Mouse (Mus musculus): ENCODE data around the gene Dohh. TPM values are rescaled to one million over a fixed set of nuclear protein-coding genes. Genes with fewer than 3 reads are reported as not detected.

Dohh gene
- polyA plus RNA-seq, 1 experiment, result 34.1 TPM

- H3K4me3 ChIP-seq (replicated peaks), result no peak overlapping the region
Observed at GRCm38 (mm10) chr10:81411471-81412400, 27.5 kb downstream of the Dohh start.

GRCm38 (mm10) chr10:81412586-81413309, 28.5 kb downstream of the Dohh start:
- Histone ChIP-seq H3K9me3 (ENCODE audit: control insufficient read depth, low read length) (no peaks in the 10 kb centered on the region; the same call in 1 of the 2 replicates), H3K4me1 (ENCODE audit: control insufficient read depth) (peaks cover 39% of the 10 kb centered on the region), H3K4me3 (replicated peaks) (no peak overlapping the region), H3K27me3 (ENCODE audit: control insufficient read depth) (peaks cover 29% of the 10 kb centered on the region), H3K36me3 (ENCODE audit: control insufficient read depth) (no peaks in the 10 kb centered on the region; the same call in 1 of the 2 replicates)
- TF ChIP-seq GATA1 (IDR thresholded peaks at IDR 0.05; ENCODE audit: low read length), result no peak
- TF ChIP-seq TAL1 (IDR thresholded peaks at IDR 0.05; ENCODE audit: low read length), result no peak

More at GRCm38 (mm10) chr10:81411471-81412400, 27.5 kb downstream of the Dohh start:
- Histone ChIP-seq H3K9me3 (ENCODE audit: control insufficient read depth, low read length) (no peaks in the 10 kb centered on the region; the same call in 1 of the 2 replicates), H3K27me3 (ENCODE audit: control insufficient read depth) (peaks cover 30% of the 10 kb centered on the region), H3K36me3 (ENCODE audit: control insufficient read depth) (no peaks in the 10 kb centered on the region; the same call in 1 of the 2 replicates), H3K4me1 (ENCODE audit: control insufficient read depth) (peaks cover 42% of the 10 kb centered on the region)
- TF ChIP-seq GATA1 (IDR thresholded peaks at IDR 0.05; ENCODE audit: low read length) (no peak), TAL1 (IDR thresholded peaks at IDR 0.05; ENCODE audit: low read length) (no peak)

DNA sequence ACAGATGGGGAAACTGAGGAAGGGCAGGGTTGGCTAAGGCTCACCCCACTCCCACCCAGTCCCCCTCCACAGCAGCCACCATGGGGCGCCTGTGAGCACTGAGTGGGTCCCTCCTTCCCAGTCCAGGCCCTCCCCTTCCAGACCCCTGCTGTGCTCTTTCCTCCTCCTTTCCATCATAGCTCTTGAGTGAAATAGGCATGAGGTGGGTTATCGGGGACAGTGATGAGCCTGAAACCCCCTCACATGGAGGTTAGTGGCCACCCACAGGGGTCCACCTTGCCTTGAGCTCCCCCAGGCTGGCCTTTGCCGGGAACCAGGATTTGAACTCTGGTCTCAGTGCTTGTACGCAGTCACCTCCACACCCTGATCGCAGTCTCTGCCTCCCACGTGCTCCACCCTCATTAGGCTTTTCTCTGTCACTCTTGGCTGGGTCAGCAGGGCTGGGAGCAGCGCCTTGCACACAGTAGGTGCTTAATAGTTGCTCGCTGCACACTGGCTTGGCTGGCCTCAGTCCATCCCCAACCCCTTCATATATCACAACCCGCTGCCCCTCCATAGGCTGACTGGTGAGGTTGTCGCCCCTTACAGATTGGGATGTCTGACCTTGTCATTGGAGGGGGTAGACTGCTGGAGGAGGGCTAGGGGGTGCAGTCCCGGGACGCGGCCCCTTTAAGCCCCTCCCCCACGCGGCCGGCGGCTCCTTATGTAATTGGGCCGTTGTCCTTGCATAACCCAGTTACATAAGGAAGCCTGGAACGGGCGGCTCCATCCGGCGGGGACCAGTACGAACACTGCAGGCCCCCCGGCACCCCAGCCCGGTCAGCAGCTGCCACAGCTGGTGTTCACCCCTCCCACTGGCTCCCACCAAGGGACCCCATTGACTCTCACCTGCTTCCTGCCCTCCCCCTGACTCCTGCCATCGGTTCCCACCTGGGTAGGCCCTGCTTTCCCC, 29.4 kb downstream of the Dohh start:
- peaks cover 37% of the 10 kb centered on the region for H3K4me1 ChIP-seq (ENCODE audit: control insufficient read depth)

DNA sequence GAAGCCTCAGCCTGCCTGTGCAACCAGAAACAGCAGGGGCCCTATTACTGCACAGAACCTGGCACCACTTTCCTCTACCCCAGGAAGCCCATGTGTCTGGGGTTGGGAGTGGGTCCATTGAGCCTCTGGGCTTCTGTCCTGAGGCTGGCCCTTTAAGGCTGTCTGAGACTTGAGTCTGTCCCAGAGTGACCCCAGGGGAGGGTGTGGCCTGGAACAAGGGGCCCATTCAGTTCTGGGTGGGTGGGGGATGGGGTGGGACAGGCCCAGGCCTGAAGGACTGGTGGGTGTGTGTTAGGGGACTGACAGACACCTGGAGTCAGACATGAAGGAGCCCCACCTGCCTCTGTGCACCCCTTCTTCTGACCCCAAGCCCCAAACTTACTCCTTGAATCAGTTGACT, 30.5 kb downstream of the Dohh start:
- TF ChIP-seq GATA1 (IDR thresholded peaks at IDR 0.05; ENCODE audit: low read length) (no peak), TAL1 (IDR thresholded peaks at IDR 0.05; ENCODE audit: low read length) (no peak)
- Histone ChIP-seq H3K4me3 (replicated peaks) (no peak overlapping the region), H3K9me3 (ENCODE audit: control insufficient read depth, low read length) (no peaks in the 10 kb centered on the region), H3K27me3 (ENCODE audit: control insufficient read depth) (peaks cover 20% of the 10 kb centered on the region), H3K36me3 (ENCODE audit: control insufficient read depth) (no peaks in the 10 kb centered on the region; the same call in 1 of the 2 replicates), H3K4me1 (ENCODE audit: control insufficient read depth) (peaks cover 32% of the 10 kb centered on the region)

More for the DNA sequence above, 29.4 kb downstream of the Dohh start:
- Histone ChIP-seq H3K27me3 (ENCODE audit: control insufficient read depth) (peaks cover 22% of the 10 kb centered on the region), H3K9me3 (ENCODE audit: control insufficient read depth, low read length) (no peaks in the 10 kb centered on the region), H3K36me3 (ENCODE audit: control insufficient read depth) (no peaks in the 10 kb centered on the region), H3K4me3 (replicated peaks) (no peak overlapping the region)
- TF ChIP-seq TAL1 (IDR thresholded peaks at IDR 0.05; ENCODE audit: low read length) (no peak), GATA1 (IDR thresholded peaks at IDR 0.05; ENCODE audit: low read length) (no peak)

GRCm38 (mm10) chr10:81415146-81415545, 30.9 kb downstream of the Dohh start:
- Histone ChIP-seq H3K4me1 (ENCODE audit: control insufficient read depth) (peaks cover 30% of the 10 kb centered on the region), H3K4me3 (replicated peaks) (no peak overlapping the region), H3K36me3 (ENCODE audit: control insufficient read depth) (no peaks in the 10 kb centered on the region; the same call in 1 of the 2 replicates), H3K9me3 (ENCODE audit: control insufficient read depth, low read length) (no peaks in the 10 kb centered on the region), H3K27me3 (ENCODE audit: control insufficient read depth) (peaks cover 20% of the 10 kb centered on the region)
- TF ChIP-seq TAL1 (IDR thresholded peaks at IDR 0.05; ENCODE audit: low read length), result no peak
- TF ChIP-seq GATA1 (IDR thresholded peaks at IDR 0.05; ENCODE audit: low read length), result no peak

DNA sequence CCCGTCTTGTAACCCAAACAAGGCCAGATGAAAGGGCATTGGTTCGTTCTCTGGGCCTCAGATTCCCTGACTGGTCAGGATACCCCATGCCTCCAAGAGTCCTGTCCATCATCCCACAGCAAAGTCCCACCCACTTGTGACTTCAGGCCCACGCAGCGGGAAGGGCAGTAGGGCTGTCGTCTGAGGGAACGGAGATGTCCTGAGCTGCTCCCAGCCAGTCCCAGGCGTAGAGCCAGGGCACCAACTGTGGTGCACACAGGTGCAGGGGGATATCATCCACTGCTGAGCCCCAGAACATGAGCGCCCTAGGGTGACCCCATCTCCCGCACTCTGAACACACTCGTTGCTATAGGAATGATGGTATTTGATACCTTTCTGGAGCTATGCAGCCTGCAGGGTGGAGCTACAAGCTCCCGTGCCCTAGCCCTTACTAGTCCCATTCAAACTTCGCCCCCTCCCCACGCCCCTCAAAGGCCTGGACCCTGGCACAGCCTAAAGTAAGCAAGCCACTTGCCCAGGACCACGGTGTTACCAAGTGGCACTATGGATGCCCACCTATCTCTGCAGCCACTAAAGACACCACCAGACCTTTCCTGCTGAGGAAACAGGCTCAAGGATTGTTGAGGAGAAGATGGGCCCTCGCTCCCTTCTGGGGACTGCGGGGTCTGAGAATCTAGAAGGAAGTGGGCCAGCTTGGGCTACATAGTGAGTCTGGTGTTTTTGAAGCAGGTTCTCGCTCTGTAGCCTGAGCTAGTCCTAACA, 31.5 kb downstream of the Dohh start:
- TF ChIP-seq GATA1 (IDR thresholded peaks at IDR 0.05; ENCODE audit: low read length), result no peak
- TF ChIP-seq TAL1 (IDR thresholded peaks at IDR 0.05; ENCODE audit: low read length), result no peak
- no peak overlapping the region for H3K4me3 ChIP-seq (replicated peaks)
- no peaks in the 10 kb centered on the region; the same call in 1 of the 2 replicates for H3K36me3 ChIP-seq (ENCODE audit: control insufficient read depth)
- H3K9me3 ChIP-seq (ENCODE audit: control insufficient read depth, low read length), result no peaks in the 10 kb centered on the region
- H3K27me3 ChIP-seq (ENCODE audit: control insufficient read depth), result peaks cover 20% of the 10 kb centered on the region
- H3K4me1 ChIP-seq (ENCODE audit: control insufficient read depth), result peaks cover 24% of the 10 kb centered on the region

- TF ChIP-seq GATA1 (IDR thresholded peaks at IDR 0.05; ENCODE audit: low read length) (no peak), TAL1 (IDR thresholded peaks at IDR 0.05; ENCODE audit: low read length) (no peak)
- no peak overlapping the region for H3K4me3 ChIP-seq (replicated peaks)
- H3K9me3 ChIP-seq (ENCODE audit: control insufficient read depth, low read length), result no peaks in the 10 kb centered on the region
- peaks cover 20% of the 10 kb centered on the region for H3K27me3 ChIP-seq (ENCODE audit: control insufficient read depth)
- no peaks in the 10 kb centered on the region; the same call in 1 of the 2 replicates for H3K36me3 ChIP-seq (ENCODE audit: control insufficient read depth)
- peaks cover 18% of the 10 kb centered on the region for H3K4me1 ChIP-seq (ENCODE audit: control insufficient read depth)
Observed at GRCm38 (mm10) chr10:81416581-81417226, 32.5 kb downstream of the Dohh start.
